Mouse (Mus musculus) urinary bladder, postnatal 36 days (tissue): ENCODE data around the gene Cyth2.

Experiments used
- DNase-seq, 2 experiments: peaks; one replicate each; pipeline ENCODE4 v3.0.0; 2022; ENCODE audit warnings: low spot score in 2 of 2, mixed read lengths in 1 of 2

The Cyth2 gene

GRCm38 (mm10) chr7:45814841-45815240 lies 460 bp upstream of the Cyth2 start:
- no peak for DNase-seq

DNA sequence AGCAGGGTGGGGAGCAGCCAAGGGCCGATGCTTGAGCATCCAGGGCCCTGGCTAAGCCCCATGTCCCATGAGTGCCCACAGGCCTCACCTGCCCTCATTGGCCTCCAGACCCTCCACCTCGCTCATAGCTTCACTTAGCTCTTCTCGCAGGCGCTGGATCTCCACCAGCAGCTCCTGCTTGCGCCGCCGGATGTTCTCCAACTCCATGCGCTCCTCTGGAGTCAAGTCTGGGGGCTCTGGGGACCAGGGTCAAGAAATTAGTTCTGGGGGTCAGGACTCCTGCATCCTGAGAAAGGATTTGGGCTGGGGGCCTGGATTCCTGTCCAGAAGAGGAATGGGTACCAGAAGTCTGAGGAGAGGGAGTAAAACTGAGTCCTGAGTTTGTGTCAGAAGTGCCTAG lies 1.5 kb downstream of the Cyth2 start:
- no peak for DNase-seq

DNA sequence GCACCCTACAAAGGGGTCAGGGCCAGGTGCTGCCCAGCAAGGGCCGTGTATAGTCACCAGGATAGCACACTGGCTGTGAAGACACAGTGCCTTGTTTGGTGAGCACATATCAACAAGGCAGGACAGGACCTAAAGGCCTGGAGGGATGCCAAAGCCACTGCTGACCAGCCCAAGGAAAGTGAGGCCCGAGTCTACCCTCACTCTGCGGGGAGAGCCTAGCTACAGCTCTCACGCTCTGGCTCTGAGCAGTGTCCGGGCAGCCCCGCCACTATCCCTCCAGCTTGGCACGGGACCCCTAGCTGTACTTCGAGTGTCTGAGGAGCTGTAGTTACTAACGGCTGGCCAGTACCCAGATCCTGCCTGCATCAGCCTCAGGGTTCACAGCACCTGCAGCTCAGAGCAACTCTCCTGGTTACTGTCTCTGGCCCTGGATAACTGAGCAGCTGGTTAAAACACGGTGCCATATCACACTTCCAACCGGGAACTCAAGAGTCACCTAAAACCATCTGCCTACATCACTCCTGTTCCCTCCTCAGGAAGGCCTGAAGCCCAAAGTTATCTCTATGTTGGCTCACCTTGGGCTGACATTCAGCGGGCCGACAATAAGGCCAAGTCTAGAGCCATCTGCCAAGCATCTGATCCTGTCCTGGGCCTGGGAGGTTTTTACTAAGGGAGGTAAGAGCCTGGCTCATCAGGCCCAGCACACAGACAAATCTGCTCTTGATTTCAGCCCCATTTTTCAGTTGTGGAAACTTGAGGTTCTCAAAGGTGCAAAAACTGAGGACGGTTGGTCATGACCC lies 4.9 kb downstream of the Cyth2 start:
- no peak for DNase-seq

GRCm38 (mm10) chr7:45808471-45808870 lies 5.9 kb downstream of the Cyth2 start:
- no peak for DNase-seq

DNA sequence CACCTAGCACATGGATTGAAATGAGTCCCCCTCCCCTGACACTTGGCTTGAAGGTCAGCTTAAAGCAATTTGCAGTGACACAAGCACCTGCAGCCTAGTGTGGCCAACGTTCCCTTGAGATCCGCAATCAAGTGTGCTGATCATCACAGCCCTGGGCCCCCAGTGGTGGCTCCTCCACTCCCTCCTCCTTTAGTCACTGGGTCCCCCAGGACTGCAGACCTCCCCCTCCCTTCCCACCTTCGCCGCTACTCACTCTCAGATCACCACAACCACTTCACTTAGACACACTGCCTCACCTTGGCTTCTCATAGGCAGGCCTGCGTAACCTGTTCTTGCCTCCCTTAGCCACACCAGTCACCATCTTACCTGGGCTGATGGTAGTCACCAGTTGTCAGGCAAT lies 8.4 kb downstream of the Cyth2 start:
- no peak for DNase-seq

DNA sequence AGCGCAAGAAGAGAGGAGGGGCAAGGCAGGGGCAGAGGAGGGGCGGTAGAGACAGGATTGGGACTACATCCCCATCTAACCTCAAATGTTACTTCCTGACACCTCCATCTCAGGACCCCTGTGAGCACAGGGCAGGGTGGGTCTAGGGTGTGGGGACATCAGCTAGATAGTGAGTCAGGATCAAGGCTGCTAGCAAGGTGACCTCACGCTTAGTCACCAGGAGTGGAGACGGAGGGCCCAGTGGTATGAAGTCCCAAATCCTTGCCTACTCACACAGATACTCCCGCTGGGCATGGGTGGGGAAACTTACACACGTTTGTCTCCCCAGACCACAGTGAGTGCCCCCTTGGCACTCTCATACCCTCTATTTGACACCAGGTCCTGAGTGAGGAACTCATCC lies 11.8 kb downstream of the Cyth2 start:
- DNase-seq = no peak

- DNase-seq = peak; percentile 88 to 92
These were observed 13.0 kb downstream of the Cyth2 start for GRCm38 (mm10) chr7:45801348-45801747.

DNA sequence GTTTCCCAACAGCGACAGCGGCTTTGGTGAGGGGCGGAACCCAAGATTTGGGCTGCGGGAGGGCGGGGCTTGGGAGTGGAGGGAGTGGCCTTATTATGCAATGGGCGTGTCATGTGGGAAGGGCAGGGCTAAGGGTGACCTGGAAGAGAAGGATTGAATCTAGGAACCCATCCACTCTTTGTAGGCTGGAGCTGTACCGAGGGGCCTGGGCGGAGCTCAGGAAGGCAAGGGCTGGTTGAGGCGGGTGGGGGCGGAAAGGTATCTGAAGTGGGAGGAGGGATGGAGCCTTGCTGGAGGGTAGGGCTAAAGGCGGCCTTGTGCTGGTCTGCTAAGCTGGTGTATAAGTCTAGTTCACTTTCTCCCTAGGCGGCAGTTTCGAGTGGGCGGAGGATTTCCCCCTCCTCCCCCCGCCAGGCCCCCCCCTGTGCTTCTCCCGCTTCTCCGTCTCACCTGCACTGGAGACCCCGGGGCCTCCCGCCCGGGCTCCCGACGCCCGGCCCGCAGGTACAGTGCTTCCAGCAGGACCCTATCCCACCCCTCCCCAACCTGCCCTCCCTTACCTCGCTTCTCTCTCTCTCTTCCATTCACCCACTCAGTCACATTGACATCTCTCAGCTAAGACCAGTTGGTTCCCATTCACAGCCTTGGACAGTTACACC lies 13.7 kb downstream of the Cyth2 start:
- peak in 1 of 2 experiments; percentile 36 for DNase-seq

DNA sequence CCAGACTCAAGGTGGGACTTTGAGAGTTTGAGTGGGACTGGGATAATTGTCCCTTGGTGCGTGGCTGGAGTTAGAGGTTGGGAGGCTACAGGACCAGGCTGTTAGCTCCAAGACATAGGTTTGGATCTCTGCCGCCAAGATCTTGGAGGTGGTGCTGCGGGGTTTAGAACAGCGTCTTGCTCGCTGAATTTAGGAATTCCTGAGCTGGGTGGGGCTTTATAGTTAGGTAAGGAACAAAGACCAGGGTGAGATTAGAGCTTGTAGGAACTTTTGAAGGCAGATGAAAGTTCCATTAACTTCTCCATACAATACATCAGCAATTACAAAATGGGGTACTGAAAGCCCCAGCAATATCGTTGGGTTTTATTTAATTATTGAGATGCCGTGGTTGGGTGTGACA lies 14.4 kb downstream of the Cyth2 start:
- no peak for DNase-seq

DNA sequence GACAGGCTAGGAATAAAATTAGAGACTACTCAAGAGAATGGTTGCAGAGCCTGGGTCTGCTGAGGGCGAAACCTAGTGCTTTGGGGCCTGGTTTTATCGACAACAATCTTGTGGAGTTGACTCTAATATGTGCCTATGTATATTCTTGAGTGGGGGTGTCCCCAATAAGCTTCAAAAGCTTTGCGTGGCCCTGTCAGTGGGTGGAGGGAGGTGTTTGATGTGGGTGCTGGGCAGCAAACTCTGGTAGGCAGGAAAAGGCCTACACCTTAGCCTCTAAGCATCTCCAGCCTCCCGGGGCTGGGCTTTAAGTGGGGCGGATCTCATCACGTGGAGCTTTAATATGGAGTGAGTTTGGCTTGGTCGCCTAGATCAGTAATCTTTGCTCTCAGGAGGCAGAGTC lies 15.4 kb downstream of the Cyth2 start:
- no peak for DNase-seq

- no peak for DNase-seq
These were observed 15.9 kb downstream of the Cyth2 start for GRCm38 (mm10) chr7:45798511-45798836.

DNA sequence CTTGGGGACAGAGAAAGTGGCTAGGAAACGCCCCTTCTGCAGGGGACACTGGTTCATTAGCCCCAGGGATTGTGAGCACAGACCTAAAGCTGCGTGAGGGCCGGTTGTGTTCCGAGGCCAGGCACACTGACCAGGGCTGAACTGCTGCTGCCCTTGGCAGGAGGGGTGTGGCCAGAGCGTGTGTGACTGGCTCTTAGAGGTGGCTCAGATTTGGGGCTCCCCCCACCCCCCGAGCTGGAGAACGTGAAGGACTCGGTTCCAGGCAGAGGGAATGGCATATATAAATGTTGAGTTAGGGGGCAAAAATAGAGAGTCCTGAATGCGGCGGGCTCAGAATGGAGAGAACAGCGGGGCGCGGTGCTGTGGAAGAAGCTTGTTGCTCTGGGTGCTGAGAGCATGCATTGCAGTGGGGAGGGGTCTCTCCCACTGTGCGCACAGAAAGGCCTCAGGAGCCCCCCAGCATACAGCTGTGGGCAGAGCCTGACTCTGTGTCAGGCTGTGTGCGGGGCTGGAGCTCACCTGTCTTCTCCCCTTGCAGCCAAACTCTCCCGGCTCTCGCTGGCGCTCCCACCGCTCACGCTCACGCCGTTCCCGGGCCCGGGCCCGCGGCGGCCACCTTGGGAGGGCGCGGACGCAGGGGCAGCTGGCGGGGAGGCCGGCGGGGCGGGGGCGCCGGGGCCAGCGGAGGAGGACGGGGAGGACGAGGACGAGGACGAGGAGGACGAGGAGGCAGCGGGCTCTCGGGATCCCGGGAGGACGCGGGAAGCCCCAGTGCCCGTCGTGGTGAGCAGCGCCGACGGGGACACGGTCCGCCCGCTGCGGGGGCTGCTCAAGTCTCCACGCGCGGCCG lies 16.5 kb downstream of the Cyth2 start:
- no peak for DNase-seq

- no peak for DNase-seq
These were observed 17.4 kb downstream of the Cyth2 start for GRCm38 (mm10) chr7:45796950-45797349.

GRCm38 (mm10) chr7:45794971-45795370 lies 19.4 kb downstream of the Cyth2 start:
- DNase-seq = no peak

DNA sequence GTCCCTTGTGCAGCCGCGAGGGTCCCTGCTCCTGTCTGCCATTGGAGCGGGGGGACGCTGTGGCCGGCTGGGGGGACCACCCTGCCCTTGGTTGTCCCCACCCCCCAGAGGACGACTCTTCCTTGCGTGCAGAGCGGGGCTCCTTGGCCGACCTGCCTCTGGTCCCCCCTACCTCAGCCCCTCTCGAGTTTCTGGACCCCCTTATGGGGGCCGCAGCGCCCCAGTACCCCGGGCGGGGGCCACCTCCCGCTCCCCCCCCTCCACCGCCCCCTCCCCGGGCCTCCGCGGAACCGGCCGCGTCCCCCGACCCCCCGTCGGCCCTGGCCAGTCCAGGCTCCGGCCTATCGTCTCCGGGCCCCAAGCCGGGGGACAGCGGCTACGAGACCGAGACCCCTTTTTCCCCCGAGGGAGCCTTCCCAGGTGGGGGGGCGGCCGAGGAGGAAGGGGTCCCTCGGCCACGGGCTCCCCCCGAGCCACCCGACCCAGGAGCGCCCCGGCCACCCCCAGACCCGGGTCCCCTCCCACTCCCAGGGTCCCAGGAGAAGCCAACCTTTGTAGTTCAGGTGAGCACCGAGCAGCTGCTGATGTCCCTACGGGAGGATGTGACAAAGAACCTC lies 20.3 kb downstream of the Cyth2 start:
- no peak for DNase-seq

- no peak for DNase-seq
These were observed 21.1 kb downstream of the Cyth2 start for GRCm38 (mm10) chr7:45793240-45793639.

DNA sequence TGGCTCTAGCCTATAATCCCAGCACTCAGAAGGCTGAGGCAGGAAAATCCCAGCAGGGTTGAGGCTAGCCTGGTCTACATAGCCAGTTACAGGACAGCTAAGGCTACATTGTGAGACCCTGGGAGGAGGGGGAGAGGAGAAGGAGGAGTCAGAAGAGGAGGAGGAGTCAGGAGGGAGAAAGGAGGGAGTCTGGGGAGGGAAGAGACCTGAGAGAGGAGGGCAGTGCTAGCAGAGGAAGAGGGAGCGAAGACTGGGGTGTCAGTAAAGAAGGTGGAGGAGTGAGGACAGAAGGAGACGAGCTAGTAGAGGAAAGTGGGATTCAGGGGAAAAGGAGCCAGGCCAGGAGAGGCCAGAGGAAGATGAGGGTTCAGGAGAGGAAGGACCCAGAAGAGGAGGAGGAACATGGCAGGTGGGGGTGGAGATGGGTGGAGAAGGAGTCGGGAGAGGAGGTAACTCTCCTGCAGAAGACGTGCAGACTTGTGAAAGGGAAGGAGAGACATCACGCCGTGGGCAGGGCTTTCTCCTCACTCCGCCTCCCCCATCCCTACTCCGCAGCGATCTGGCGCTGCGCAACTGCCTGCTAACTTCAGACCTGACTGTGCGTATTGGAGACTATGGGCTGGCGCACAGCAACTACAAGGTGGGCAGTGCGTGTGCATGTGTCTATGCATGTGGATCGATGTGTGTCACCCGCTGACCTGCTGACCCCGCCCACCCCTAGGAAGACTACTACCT lies 22.5 kb downstream of the Cyth2 start:
- no peak for DNase-seq

- no peak for DNase-seq
These were observed 23.7 kb downstream of the Cyth2 start for GRCm38 (mm10) chr7:45790721-45791120.

DNA sequence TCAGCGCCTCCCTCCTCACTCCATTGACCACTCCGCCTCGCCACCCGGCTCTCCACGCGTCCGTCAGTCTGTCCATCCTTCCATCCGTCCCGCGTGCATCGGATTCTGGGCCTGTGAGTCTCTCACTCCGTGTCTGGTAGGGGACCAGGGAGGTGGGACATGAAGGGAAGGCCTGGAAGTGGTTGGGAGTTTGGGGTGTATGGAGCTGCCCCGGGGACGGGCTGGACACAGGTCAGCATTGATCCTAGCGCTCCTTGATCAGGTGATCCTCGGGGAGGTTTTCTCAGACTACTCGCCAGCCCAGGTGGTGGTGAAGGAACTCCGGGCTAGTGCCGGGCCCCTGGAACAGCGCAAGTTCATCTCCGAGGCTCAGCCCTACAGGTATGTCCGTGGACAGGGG lies 26.7 kb downstream of the Cyth2 start:
- DNase-seq = no peak

DNA sequence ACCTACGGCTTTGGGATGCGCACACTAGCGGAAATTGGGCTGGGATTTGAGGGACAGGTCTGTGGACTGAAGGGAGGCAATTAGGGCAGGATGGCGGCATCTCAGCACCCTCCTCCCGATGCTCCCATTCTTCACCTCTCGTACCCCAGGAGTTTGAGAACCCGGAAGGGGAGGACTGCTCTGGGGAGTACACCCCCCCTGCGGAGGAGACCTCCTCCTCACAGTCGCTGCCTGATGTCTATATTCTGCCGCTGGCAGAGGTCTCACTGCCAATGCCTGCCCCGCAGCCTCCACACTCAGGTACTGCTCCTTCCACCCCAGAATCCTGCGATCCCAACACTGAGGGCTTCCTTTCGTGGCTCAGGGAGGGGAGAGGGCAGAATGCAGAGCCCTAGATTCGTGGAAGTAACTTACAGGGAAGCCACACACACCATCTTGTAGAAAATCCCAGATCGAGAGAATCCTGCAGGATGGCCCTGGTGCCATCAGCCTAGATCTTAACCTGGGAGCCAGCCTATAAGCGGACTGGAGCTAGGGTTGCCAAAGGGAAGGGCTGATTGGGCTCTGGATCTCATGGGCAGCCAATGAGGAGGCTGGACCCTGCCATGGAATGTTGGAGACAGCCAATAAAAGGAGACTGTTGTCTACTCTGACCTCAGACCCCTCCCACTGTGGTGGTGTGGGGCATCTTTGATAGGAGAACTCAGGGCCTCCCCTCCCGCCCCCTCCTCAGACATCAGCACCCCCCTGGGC lies 27.5 kb downstream of the Cyth2 start:
- no peak for DNase-seq

GRCm38 (mm10) chr7:45786136-45786578 lies 28.2 kb downstream of the Cyth2 start:
- DNase-seq = no peak
